Mouse (Mus musculus) midbrain, embryonic 16.5 days (tissue): Measurements from ENCODE around the gene Meltf. TPM values are rescaled to one million over a fixed set of nuclear protein-coding genes. Genes with fewer than 3 reads are reported as not detected.

ENCODE experiments used
- ATAC-seq: fragments of 200-750 bp; cut with Nextera tagmentation; 2 replicates; pipeline ENCODE4 v1.8.0; 2017; ENCODE audit warnings: moderate TSS enrichment
- H3K27ac ChIP-seq: fragments of 300-500 bp; sonication (generic); 2 replicates; pipeline ENCODE4 v1.5.1; 2014; ENCODE audit warnings: mild to moderate bottlenecking, low read length, mixed read lengths
- H3K27me3 ChIP-seq: fragments of 300-500 bp; sonication (generic); 2 replicates; pipeline ENCODE4 v1.6.1; 2014; ENCODE audit warnings: low read depth, low read length, mixed read lengths; ENCODE audit not compliant: control insufficient read depth, insufficient read depth
- H3K36me3 ChIP-seq: fragments of 300-500 bp; sonication (generic); 2 replicates; pipeline ENCODE4 v1.6.1; 2014; ENCODE audit warnings: mild to moderate bottlenecking, low read length, moderate library complexity, mixed read lengths; ENCODE audit not compliant: control insufficient read depth, insufficient read depth
- H3K4me1 ChIP-seq: fragments of 300-500 bp; sonication (generic); 2 replicates; pipeline ENCODE4 v1.6.1; 2014; ENCODE audit warnings: mild to moderate bottlenecking, low read length, mixed read lengths; ENCODE audit not compliant: control insufficient read depth, insufficient read depth
- H3K4me2 ChIP-seq: fragments of 300-500 bp; sonication (generic); 2 replicates; pipeline ENCODE4 v1.6.1; 2014; ENCODE audit warnings: mild to moderate bottlenecking, low read length, mixed read lengths
- H3K4me3 ChIP-seq: fragments of 300-500 bp; sonication (generic); 2 replicates; pipeline ENCODE4 v1.5.1; 2014; ENCODE audit warnings: low read depth, mild to moderate bottlenecking, low read length, moderate library complexity, mixed read lengths
- H3K9ac ChIP-seq: fragments of 300-500 bp; sonication (generic); 2 replicates; pipeline ENCODE4 v1.6.1; 2014; ENCODE audit warnings: low read depth, low read length, mixed read lengths
- H3K9me3 ChIP-seq: fragments of 300-500 bp; sonication (generic); replicated peaks from 2 replicates; pipeline ENCODE4 v1.6.1; 2014; ENCODE audit warnings: mild to moderate bottlenecking, low read length, mixed read lengths; ENCODE audit not compliant: control insufficient read depth, poor library complexity, severe bottlenecking
- WGBS: fragments of 180-500 bp; shearing (Covaris S2); extraction: QIAGEN DNeasy Blood & Tissue Kit; methylation state at CpG from one replicate; pipeline ENCODE4 v1.1.7; 2014; 5-methylcytosine and 5-hydroxymethylcytosine counted together
- polyA plus RNA-seq: library from polyadenylated mRNA; unstranded; fragments of >200 nt; fragmentation: Nextera tagmentation; extraction: Ambion mirVana; gene quantifications from 2 replicates; pipeline ENCODE4 v1.2.1, GENCODE M21; 2015

Meltf gene
- polyA plus RNA-seq, 1 experiment from 2014 or later = 0.28 TPM

DNA sequence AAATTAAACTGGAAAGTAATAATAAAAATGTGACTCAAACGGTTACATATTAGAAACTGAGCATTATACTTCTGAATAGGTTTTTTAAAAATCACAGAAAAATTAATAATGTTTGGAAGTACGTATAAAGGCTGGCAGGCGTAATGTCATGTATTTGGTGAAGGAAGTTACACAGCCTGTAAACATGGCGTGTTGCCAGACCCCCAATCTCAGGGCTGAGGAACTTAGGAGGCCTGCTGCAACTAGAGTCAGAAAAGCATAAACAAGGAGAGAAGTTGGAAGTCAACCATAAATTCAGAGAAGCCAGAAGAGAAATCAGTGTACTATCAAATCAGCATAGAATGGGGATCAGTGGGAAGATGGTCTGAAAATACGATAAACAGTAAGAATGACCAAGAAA, 14.7 kb upstream of the Meltf start:
- H3K9ac ChIP-seq = no peak overlapping the region
- ATAC-seq = no peak
- H3K4me3 ChIP-seq = no peak overlapping the region
- peaks cover 14% of the 10 kb centered on the region for H3K36me3 ChIP-seq
- 95% methylated on average over 5 of the region's 5 CpGs for WGBS
- no peaks in the 10 kb centered on the region for H3K9me3 ChIP-seq
- H3K4me1 ChIP-seq = no peaks in the 10 kb centered on the region
- no peak overlapping the region for H3K4me2 ChIP-seq
- no peaks in the 10 kb centered on the region for H3K27me3 ChIP-seq
- no peak overlapping the region for H3K27ac ChIP-seq

DNA sequence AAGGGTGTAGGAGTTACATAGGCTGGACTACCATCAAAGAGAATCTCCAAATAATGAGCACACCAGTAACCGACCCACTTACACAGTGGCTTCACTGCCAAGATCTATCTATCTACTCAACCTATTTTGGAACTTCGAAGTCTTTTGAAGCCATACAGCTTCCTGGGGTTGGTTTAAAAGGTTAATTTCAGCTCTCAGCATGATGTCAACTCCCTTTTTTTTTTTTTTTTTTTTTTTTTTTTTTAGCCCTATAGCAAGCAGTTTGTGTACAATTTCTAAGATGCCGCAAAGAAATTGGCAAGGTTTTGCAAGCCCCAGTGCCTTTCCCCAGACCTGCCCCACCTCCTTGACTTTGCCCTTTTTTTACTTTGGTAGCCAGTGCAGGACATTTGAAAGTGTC, 13.4 kb upstream of the Meltf start:
- H3K9me3 ChIP-seq = no peaks in the 10 kb centered on the region
- no peak overlapping the region for H3K9ac ChIP-seq
- no peaks in the 10 kb centered on the region for H3K27me3 ChIP-seq
- no peak for ATAC-seq
- peaks cover 10% of the 10 kb centered on the region for H3K36me3 ChIP-seq
- H3K4me3 ChIP-seq = no peak overlapping the region
- 53% methylated on average over 3 of the region's 3 CpGs for WGBS
- no peak overlapping the region for H3K4me2 ChIP-seq
- H3K27ac ChIP-seq = no peak overlapping the region
- H3K4me1 ChIP-seq = no peaks in the 10 kb centered on the region

DNA sequence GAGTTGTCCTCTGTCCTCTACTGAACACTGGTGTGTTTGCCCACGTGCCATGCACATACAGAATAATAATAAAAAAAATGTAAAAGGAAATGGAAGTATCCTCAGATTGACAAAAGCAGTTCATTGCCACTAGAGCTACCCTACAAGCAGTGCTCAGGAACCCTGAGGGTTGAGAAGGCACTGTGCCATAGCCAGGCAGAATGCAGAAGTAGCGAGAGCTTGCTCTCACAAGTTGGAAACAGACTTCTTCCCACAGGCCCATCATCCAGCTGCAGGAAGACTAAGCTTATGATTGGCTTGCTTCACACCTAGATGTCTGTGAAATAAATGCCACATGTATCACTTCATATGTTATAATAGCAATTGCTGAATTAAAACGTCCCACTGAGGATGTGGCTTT, 11.7 kb upstream of the Meltf start:
- H3K4me1 ChIP-seq = no peaks in the 10 kb centered on the region

DNA sequence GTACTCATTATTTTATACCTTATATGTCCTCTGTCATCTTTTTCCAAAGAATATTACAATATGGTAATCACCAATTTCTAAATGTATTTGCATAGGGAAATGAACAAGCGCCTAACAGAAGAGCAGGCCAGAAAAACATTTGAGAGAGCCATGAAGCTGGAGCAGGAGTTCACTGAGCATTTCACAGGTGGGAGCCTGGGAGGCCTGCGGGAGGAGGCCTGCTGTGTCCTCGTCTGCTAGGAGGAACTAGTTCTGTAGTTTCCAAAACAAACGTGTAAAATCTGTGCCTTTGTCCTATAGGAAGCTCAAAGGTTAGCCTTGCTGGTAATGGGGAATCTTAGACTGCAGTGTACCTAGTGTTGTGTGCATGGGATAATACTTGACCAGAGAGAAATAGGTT, 10.9 kb upstream of the Meltf start:
- no peaks in the 10 kb centered on the region for H3K27me3 ChIP-seq

More for the DNA sequence above, 11.7 kb upstream of the Meltf start:
- Histone ChIP-seq H3K9me3 (no peaks in the 10 kb centered on the region), H3K27me3 (no peaks in the 10 kb centered on the region), H3K4me2 (no peak overlapping the region), H3K36me3 (peaks cover 4% of the 10 kb centered on the region; the same call in 1 of the 2 replicates), H3K27ac (no peak overlapping the region), H3K4me3 (no peak overlapping the region), H3K9ac (no peak overlapping the region)
- WGBS = 92% methylated on average over 3 of the region's 3 CpGs
- ATAC-seq = no peak

GRCm38 (mm10) chr16:31873721-31874120, 4.9 kb upstream of the Meltf start:
- WGBS = 87% methylated on average over 8 of the region's 8 CpGs
- H3K27me3 ChIP-seq = no peaks in the 10 kb centered on the region
- no peak overlapping the region for H3K27ac ChIP-seq
- H3K4me3 ChIP-seq = no peak overlapping the region
- no peaks in the 10 kb centered on the region for H3K9me3 ChIP-seq
- H3K9ac ChIP-seq = no peak overlapping the region
- H3K4me1 ChIP-seq = no peaks in the 10 kb centered on the region
- ATAC-seq = no peak
- H3K36me3 ChIP-seq = peaks cover 8% of the 10 kb centered on the region; the same call in 1 of the 2 replicates
- H3K4me2 ChIP-seq = no peak overlapping the region

More for the DNA sequence above, 10.9 kb upstream of the Meltf start:
- H3K9ac ChIP-seq = no peak overlapping the region
- H3K4me1 ChIP-seq = no peaks in the 10 kb centered on the region
- WGBS = 84% methylated on average over 4 of the region's 4 CpGs
- H3K27ac ChIP-seq = no peak overlapping the region
- peaks cover 4% of the 10 kb centered on the region; the same call in 1 of the 2 replicates for H3K36me3 ChIP-seq
- H3K4me2 ChIP-seq = no peak overlapping the region
- no peaks in the 10 kb centered on the region for H3K9me3 ChIP-seq
- H3K4me3 ChIP-seq = no peak overlapping the region
- ATAC-seq = no peak

GRCm38 (mm10) chr16:31875391-31875790, 3.2 kb upstream of the Meltf start:
- no peak overlapping the region for H3K4me2 ChIP-seq
- H3K9me3 ChIP-seq = no peaks in the 10 kb centered on the region
- H3K36me3 ChIP-seq = peaks cover 8% of the 10 kb centered on the region; the same call in 1 of the 2 replicates
- H3K4me3 ChIP-seq = no peak overlapping the region
- WGBS = 96% methylated on average over 4 of the region's 4 CpGs
- H3K4me1 ChIP-seq = no peaks in the 10 kb centered on the region
- H3K27ac ChIP-seq = no peak overlapping the region
- H3K9ac ChIP-seq = no peak overlapping the region
- no peaks in the 10 kb centered on the region for H3K27me3 ChIP-seq
- ATAC-seq = no peak

DNA sequence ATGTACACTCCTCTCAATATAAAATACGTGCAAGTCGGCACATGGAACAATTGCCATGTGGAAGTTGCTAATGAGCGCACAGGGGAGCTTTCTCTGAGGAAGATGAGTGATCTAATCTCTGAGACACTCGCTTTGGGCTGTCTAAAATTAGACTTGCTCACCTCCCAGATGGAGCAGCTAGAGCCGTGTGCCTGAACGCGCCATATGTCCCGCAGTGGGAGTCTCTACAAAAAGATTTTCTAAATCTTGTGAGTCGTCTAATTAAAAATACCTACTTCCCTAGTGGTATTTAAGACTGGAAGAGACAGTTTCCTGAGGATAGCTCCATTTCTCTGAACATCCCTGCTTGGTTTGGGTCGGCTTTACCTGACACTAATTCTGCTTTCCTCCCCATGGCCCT, 2.2 kb upstream of the Meltf start:
- no peak for ATAC-seq
- H3K9me3 ChIP-seq = no peaks in the 10 kb centered on the region
- no peaks in the 10 kb centered on the region for H3K27me3 ChIP-seq
- peaks cover 6% of the 10 kb centered on the region; the same call in 1 of the 2 replicates for H3K36me3 ChIP-seq
- H3K4me3 ChIP-seq = no peak overlapping the region
- 80% methylated on average over 10 of the region's 10 CpGs for WGBS
- no peak overlapping the region for H3K4me2 ChIP-seq
- H3K4me1 ChIP-seq = no peaks in the 10 kb centered on the region
- H3K9ac ChIP-seq = no peak overlapping the region
- H3K27ac ChIP-seq = no peak overlapping the region

- Histone ChIP-seq H3K9ac (no peak overlapping the region), H3K4me2 (no peak overlapping the region), H3K4me3 (no peak overlapping the region), H3K9me3 (no peaks in the 10 kb centered on the region), H3K36me3 (0 out of 2 replicates have a peak, but pooled peaks cover 4% of the 10 kb centered on the region), H3K27me3 (no peaks in the 10 kb centered on the region), H3K27ac (no peak overlapping the region), H3K4me1 (no peaks in the 10 kb centered on the region)
- WGBS = 67% methylated on average over 6 of the region's 6 CpGs
- no peak for ATAC-seq
Observed at GRCm38 (mm10) chr16:31878052-31878451, 558 bp upstream of the Meltf start.

DNA sequence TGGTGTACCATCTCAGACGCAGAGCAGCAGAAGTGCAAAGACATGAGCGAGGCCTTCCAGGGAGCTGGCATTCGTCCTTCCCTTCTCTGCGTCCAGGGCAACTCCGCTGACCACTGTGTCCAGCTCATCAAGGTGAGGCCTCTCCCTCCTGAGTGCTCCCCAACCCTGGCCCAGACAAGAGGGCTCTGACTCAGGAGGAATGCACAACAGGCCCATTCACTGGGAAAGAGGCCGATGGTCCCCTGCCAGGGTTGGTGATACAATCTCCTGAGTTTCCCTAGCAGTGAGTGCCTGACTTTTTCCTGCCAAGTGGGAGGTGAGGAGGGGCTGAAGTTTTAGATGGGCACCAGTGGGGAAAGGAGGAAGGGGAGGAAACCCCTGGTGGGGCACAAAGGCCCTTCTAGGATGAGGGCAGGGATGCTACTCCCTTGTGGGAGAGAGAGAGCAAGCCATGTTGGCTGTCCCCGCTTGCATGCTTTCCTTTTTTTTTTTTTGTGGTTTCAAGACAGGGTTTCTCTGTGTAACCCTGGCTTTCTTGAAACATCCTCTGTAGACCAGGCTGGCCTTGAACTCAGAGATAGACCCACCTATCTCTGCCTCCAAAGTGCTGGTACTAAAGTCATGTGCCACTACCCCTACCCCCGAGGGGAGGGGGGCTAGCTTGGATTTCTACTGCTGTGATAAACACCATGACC, 1.7 kb downstream of the Meltf start:
- H3K27ac ChIP-seq = no peak overlapping the region
- no peak for ATAC-seq
- H3K4me3 ChIP-seq = no peak overlapping the region
- H3K27me3 ChIP-seq = no peaks in the 10 kb centered on the region
- H3K9ac ChIP-seq = no peak overlapping the region
- WGBS = 84% methylated on average over 8 of the region's 8 CpGs
- H3K4me1 ChIP-seq = 0 out of 2 replicates have a peak, but pooled peaks cover 2% of the 10 kb centered on the region
- H3K36me3 ChIP-seq = no peaks in the 10 kb centered on the region
- H3K9me3 ChIP-seq = no peaks in the 10 kb centered on the region
- no peak overlapping the region for H3K4me2 ChIP-seq
